Mouse (Mus musculus) thymus, adult 18-20 months (tissue): Measurements from ENCODE around the gene Acadvl.

Experiments
- DNase-seq, 2 experiments: peaks; one replicate each; pipeline ENCODE4 v3.0.0; 2022; ENCODE audit warnings: mixed read lengths in 2 of 2

Gene Acadvl

GRCm38 (mm10) chr11:69976271-69976670 is 38.9 kb downstream of the Acadvl start:
- DNase-seq: no peak

- no peak for DNase-seq
Observed at GRCm38 (mm10) chr11:69974907-69975306, 40.3 kb downstream of the Acadvl start.

GRCm38 (mm10) chr11:69970775-69971174 is 44.4 kb downstream of the Acadvl start:
- DNase-seq: no peak

GRCm38 (mm10) chr11:69970222-69970621 is 45.0 kb downstream of the Acadvl start:
- no peak for DNase-seq

- no peak for DNase-seq
Observed at GRCm38 (mm10) chr11:69968793-69969192, 46.4 kb downstream of the Acadvl start.

GRCm38 (mm10) chr11:69966860-69967517 is 48.2 kb downstream of the Acadvl start:
- no peak for DNase-seq

- DNase-seq: no peak
Observed at GRCm38 (mm10) chr11:69966006-69966859, 49.0 kb downstream of the Acadvl start.

- no peak for DNase-seq
Observed at GRCm38 (mm10) chr11:69965271-69966005, 49.8 kb downstream of the Acadvl start.

GRCm38 (mm10) chr11:69964650-69965270 is 50.5 kb downstream of the Acadvl start, which contains the start of gene Cldn7:
TSS of gene Cldn7 (plus strand) at chr11:69964779.
- DNase-seq: no peak

GRCm38 (mm10) chr11:69961841-69962240 is 53.4 kb downstream of the Acadvl start:
- no peak for DNase-seq

- DNase-seq: no peak
Observed at GRCm38 (mm10) chr11:69960616-69961015, 54.6 kb downstream of the Acadvl start.
